8 mouse cellular contexts compared by ENCODE assay signal in genomic region chr12:79006076-79006475, GRCm38 (mm10). TPM values are rescaled to one million over a fixed set of nuclear protein-coding genes. Genes with fewer than 3 reads are reported as not detected.
A peak's percentile ranks its signal among the peaks of the same experiment; 100 is the strongest.
DNase-seq lines count a peak whose midpoint lies in the region; ATAC-seq lines count a peak whose summit lies in the region.

No protein-coding gene starts in this region.

- H3K4me3 ChIP-seq in megakaryocyte, embryonic 14.5 days (replicated peaks), result peak overlapping the region; percentile 98
- peak overlapping the region; percentile 89 for H3K4me3 ChIP-seq in limb, embryonic 12.5 days (replicated peaks)
- peak overlapping the region; percentile 80 for H3K4me3 ChIP-seq in stomach, embryonic 14.5 days (ENCODE audit: low read depth, low read length)

- no peak for ATAC-seq in cerebellum, adult (ENCODE audit: insufficient number of reproducible peaks, low FRiP score, low TSS enrichment)
- no peak for ATAC-seq in megakaryocyte, adult 5-6 weeks (ENCODE audit: poor library complexity, severe bottlenecking)
- ATAC-seq in limb, embryonic 12.5 days (ENCODE audit: insufficient number of reproducible peaks, insufficient read depth, low FRiP score, low TSS enrichment, low read depth), result no peak
- no peak for ATAC-seq in stomach, embryonic 14.5 days (ENCODE audit: insufficient number of reproducible peaks, insufficient read depth, low FRiP score, low read depth)

- 32% methylated on average over 9 of the region's 9 CpGs for WGBS in limb, embryonic 12.5 days
- WGBS in stomach, embryonic 14.5 days, result 33% methylated on average over 9 of the region's 9 CpGs

- H3K4me2 ChIP-seq in limb, embryonic 12.5 days, result peak overlapping the region; percentile 89
- H3K4me2 ChIP-seq in stomach, embryonic 14.5 days (replicated peaks; ENCODE audit: low read depth, low read length), result peak overlapping the region; percentile 92

- H3K27me3 ChIP-seq in megakaryocyte, embryonic 14.5 days (replicated peaks), result no peaks in the 10 kb centered on the region
- H3K27me3 ChIP-seq in limb, embryonic 12.5 days, result peaks cover 49% of the 10 kb centered on the region
- no peaks in the 10 kb centered on the region for H3K27me3 ChIP-seq in stomach, embryonic 14.5 days (ENCODE audit: control insufficient read depth, insufficient read depth, low read length)

- H3K36me3 ChIP-seq in megakaryocyte, embryonic 14.5 days (replicated peaks; ENCODE audit: low read length), result no peaks in the 10 kb centered on the region
- H3K36me3 ChIP-seq in limb, embryonic 12.5 days, result no peaks in the 10 kb centered on the region
- no peaks in the 10 kb centered on the region for H3K36me3 ChIP-seq in stomach, embryonic 14.5 days (ENCODE audit: control insufficient read depth, insufficient read depth, low read length)

- H3K4me1 ChIP-seq in megakaryocyte, embryonic 14.5 days, result peaks cover 79% of the 10 kb centered on the region
- H3K4me1 ChIP-seq in limb, embryonic 12.5 days (replicated peaks), result peaks cover 8% of the 10 kb centered on the region; the same call in 1 of the 2 replicates
- no peaks in the 10 kb centered on the region for H3K4me1 ChIP-seq in stomach, embryonic 14.5 days (ENCODE audit: control insufficient read depth, insufficient read depth, low read length)

- DNase-seq in cerebellum, adult 8-10 months, result peak; percentile 63
- no peak for DNase-seq in urinary bladder, postnatal 25 days (ENCODE audit: low spot score)
- no peak for DNase-seq in embryo, embryonic 11 days

- H3K9me3 ChIP-seq in megakaryocyte, embryonic 14.5 days, result no peaks in the 10 kb centered on the region
- no peaks in the 10 kb centered on the region for H3K9me3 ChIP-seq in limb, embryonic 12.5 days
- no peaks in the 10 kb centered on the region for H3K9me3 ChIP-seq in stomach, embryonic 14.5 days (ENCODE audit: control insufficient read depth, low read depth, low read length)

- H3K27ac ChIP-seq in limb, embryonic 12.5 days, result no peak overlapping the region
- no peak overlapping the region for H3K27ac ChIP-seq in stomach, embryonic 14.5 days (ENCODE audit: low read length)

- H3K9ac ChIP-seq in limb, embryonic 12.5 days (replicated peaks), result no peak overlapping the region; the same call in 1 of the 2 replicates
- H3K9ac ChIP-seq in stomach, embryonic 14.5 days (replicated peaks; ENCODE audit: low read depth, low read length), result peak overlapping the region; percentile 69; the same call in 1 of the 2 replicates

RNA-seq across cellular contexts. Expression of gene Tmem229b, which starts 1.4 kb away (rescaled TPM):
- 10.9 and 11.1 TPM in 2 replicates for polyA plus RNA-seq in megakaryocyte, embryonic 14.5 days (2012; ENCODE audit: insufficient read depth, low replicate concordance)
- 49.1 and 55.5 TPM in 2 replicates for total RNA-seq in megakaryocyte, adult 5-6 weeks (2015)
- 67.2 and 70.6 TPM in 2 replicates for total RNA-seq in megakaryocyte, adult 5-6 weeks (2017)
- polyA plus RNA-seq in limb, embryonic 12.5 days (2016; fragmentation: Nextera tagmentation; extraction: Ambion mirVana), result 3.4 and 4.4 TPM in 2 replicates
- polyA plus RNA-seq in stomach, embryonic 14.5 days (2014; fragmentation: Nextera tagmentation; extraction: Ambion mirVana), result 5.3 and 5.7 TPM in 2 replicates

RNA-seq across cellular contexts. Expression of gene Plekhh1, which starts 22.9 kb away (rescaled TPM):
- polyA plus RNA-seq in megakaryocyte, embryonic 14.5 days (2012; ENCODE audit: insufficient read depth, low replicate concordance), result 0.02 TPM in 1 of 2 replicates, not detected in the other
- total RNA-seq in megakaryocyte, adult 5-6 weeks (2015), result 0.76 and 0.96 TPM in 2 replicates
- 0.37 and 0.98 TPM in 2 replicates for total RNA-seq in megakaryocyte, adult 5-6 weeks (2017)
- 3.0 and 3.1 TPM in 2 replicates for polyA plus RNA-seq in limb, embryonic 12.5 days (2016; fragmentation: Nextera tagmentation; extraction: Ambion mirVana)
- 4.7 and 4.8 TPM in 2 replicates for polyA plus RNA-seq in stomach, embryonic 14.5 days (2014; fragmentation: Nextera tagmentation; extraction: Ambion mirVana)
